Mouse (Mus musculus) bone marrow, adult 2 months (tissue): Measurements from ENCODE around the gene 4430402I18Rik.

ENCODE experiments used
- CTCF ChIP-seq: fragments of 200-500 bp; IDR thresholded peaks from 2 replicates; pipeline ENCODE4 v1.5.1; 2011; ENCODE audit warnings: low read length, control low read depth; ENCODE audit not compliant: control insufficient read depth, insufficient read depth
- POLR2A ChIP-seq: fragments of 200-500 bp; IDR thresholded peaks from 2 replicates; pipeline ENCODE4 v1.6.1; 2011; ENCODE audit warnings: low read depth, mild to moderate bottlenecking, control low read depth, low read length, borderline replicate concordance; ENCODE audit not compliant: control insufficient read depth

GRCm38 (mm10) chr19:28963513-28963841, 4.1 kb downstream of the 4430402I18Rik start:
- TF ChIP-seq POLR2A (no peak), CTCF (no peak)
